Comparison of ENCODE assay signal across 20 mouse cellular contexts in genomic region chr7:16208781-16209665, GRCm38 (mm10). TPM values are rescaled to one million over a fixed set of nuclear protein-coding genes. Genes with fewer than 3 reads are reported as not detected.
DNase-seq lines count a peak whose midpoint lies in the region; ATAC-seq and TF ChIP-seq lines count a peak whose summit lies in the region.
"Had no signal": no experiment of that assay in that cellular context is flagged by ENCODE, and none has a peak within 500 bp of the region (broad histone marks: within the 10 kb centered on the region; RNA-seq: fewer than 3 reads in every experiment).

No protein-coding gene starts in this region.

- ATAC-seq in lung, embryonic 15.5 days (ENCODE audit: borderline replicate concordance, extremely low read depth, low FRiP score, low TSS enrichment) = peak; percentile 49; the same call in 1 of the 2 replicates
- ATAC-seq in stomach, postnatal 0 days (ENCODE audit: low FRiP score, low TSS enrichment) = 0 out of 2 replicates have a peak, but pooled peaks have one; percentile 20
- ATAC-seq: CD4-positive, CD25-positive, alpha-beta regulatory T cell, adult 4 months; liver, postnatal 0 days; midbrain, embryonic 16.5 days had no signal

- H3K4me1 ChIP-seq in lung, embryonic 15.5 days = 0 out of 2 replicates have a peak, but pooled peaks cover 2% of the 10 kb centered on the region
- H3K4me1 ChIP-seq in stomach, postnatal 0 days (replicated peaks; ENCODE audit: control insufficient read depth, insufficient read depth) = no peaks in the 10 kb centered on the region
- H3K4me1 ChIP-seq: heart, embryonic 12.5 days had no signal

- DNase-seq in lung, postnatal 14 days = no peak
- DNase-seq in Muller cell, postnatal 12 days (ENCODE audit: inconsistent ontology term) = peak; percentile 61
- peak; percentile 38 for DNase-seq in lung, postnatal 10 days
- no peak for DNase-seq in stomach, postnatal 0 days (ENCODE audit: low spot score)
- DNase-seq in cerebellum, postnatal 36 days = no peak
- no peak for DNase-seq in cerebellum, adult 11-12 months
- DNase-seq: adrenal gland, postnatal 14 days; cerebellum, adult 18-20 months; gastrocnemius, adult 2 months; heart, postnatal 14 days; kidney, adult 11 months; kidney, postnatal 25 days; left cerebral cortex, postnatal 4 days; liver, postnatal 0 days; thymus, adult 18-20 months had no signal

- no peak overlapping the region for H3K4me3 ChIP-seq in lung, embryonic 15.5 days
- no peak overlapping the region for H3K4me3 ChIP-seq in stomach, postnatal 0 days (ENCODE audit: low read depth, low read length)
- H3K4me3 ChIP-seq: gastrocnemius, adult 2 months; heart, embryonic 12.5 days had no signal

- no peak overlapping the region for H3K4me2 ChIP-seq in lung, embryonic 15.5 days
- no peak overlapping the region for H3K4me2 ChIP-seq in stomach, postnatal 0 days (replicated peaks; ENCODE audit: low read depth)
- H3K4me2 ChIP-seq: heart, embryonic 12.5 days; hindbrain, embryonic 14.5 days had no signal

- H3K9me3 ChIP-seq in lung, embryonic 15.5 days = no peaks in the 10 kb centered on the region
- H3K9me3 ChIP-seq in stomach, postnatal 0 days (ENCODE audit: control insufficient read depth, low read length) = no peaks in the 10 kb centered on the region
- H3K9me3 ChIP-seq: heart, embryonic 12.5 days had no signal

- peaks cover 22% of the 10 kb centered on the region; the same call in 1 of the 2 replicates for H3K36me3 ChIP-seq in lung, embryonic 15.5 days
- H3K36me3 ChIP-seq in stomach, postnatal 0 days (ENCODE audit: control insufficient read depth, insufficient read depth, low read length) = peaks cover 19% of the 10 kb centered on the region

- no peaks in the 10 kb centered on the region for H3K27me3 ChIP-seq in lung, embryonic 15.5 days
- H3K27me3 ChIP-seq in stomach, postnatal 0 days (ENCODE audit: control insufficient read depth, insufficient read depth, low read length) = no peaks in the 10 kb centered on the region
- H3K27me3 ChIP-seq: heart, embryonic 12.5 days had no signal

- peak overlapping the region; percentile 39 for H3K27ac ChIP-seq in lung, embryonic 15.5 days
- H3K27ac ChIP-seq in stomach, postnatal 0 days (replicated peaks) = 0 out of 2 replicates have a peak overlapping the region, but pooled peaks have one; percentile 30
- H3K27ac ChIP-seq: gastrocnemius, adult 2 months; hindbrain, embryonic 14.5 days had no signal

- TF ChIP-seq CTCF in stomach, postnatal 0 days (IDR thresholded peaks at IDR 0.05; ENCODE audit: low read depth) = no peak

- 49% methylated on average over 21 of the region's 21 CpGs for WGBS in lung, embryonic 15.5 days
- WGBS in stomach, postnatal 0 days = 54% methylated on average over 21 of the region's 21 CpGs

- TF ChIP-seq EP300 in stomach, postnatal 0 days (optimal IDR thresholded peaks at IDR 0.05) = no peak

- no peak overlapping the region for H3K9ac ChIP-seq in lung, embryonic 15.5 days
- no peak overlapping the region for H3K9ac ChIP-seq in stomach, postnatal 0 days (ENCODE audit: low read length)
- H3K9ac ChIP-seq: heart, embryonic 12.5 days; hindbrain, embryonic 14.5 days; liver, postnatal 0 days had no signal

RNA-seq across cellular contexts. Expression of gene Dhx34, which starts 12.8 kb away (rescaled TPM):
- polyA plus RNA-seq in lung, embryonic 15.5 days (2015; fragmentation: Nextera tagmentation; extraction: Ambion mirVana) = 13.4 and 15.3 TPM in 2 replicates
- polyA plus RNA-seq in stomach, postnatal 0 days (2015; fragmentation: Nextera tagmentation; extraction: Ambion mirVana) = 6.9 and 7.9 TPM in 2 replicates

RNA-seq across cellular contexts. Expression of gene Meis3, which starts 34.1 kb away (rescaled TPM):
- 20.2 and 20.6 TPM in 2 replicates for polyA plus RNA-seq in lung, embryonic 15.5 days (2015; fragmentation: Nextera tagmentation; extraction: Ambion mirVana)
- 10.9 and 11.8 TPM in 2 replicates for polyA plus RNA-seq in stomach, postnatal 0 days (2015; fragmentation: Nextera tagmentation; extraction: Ambion mirVana)

RNA-seq across cellular contexts. Expression of gene C5ar2, which starts 34.9 kb away (rescaled TPM):
- 0.18 and 0.36 TPM in 2 replicates for polyA plus RNA-seq in lung, embryonic 15.5 days (2015; fragmentation: Nextera tagmentation; extraction: Ambion mirVana)
- 0.24 TPM in 2 replicates for polyA plus RNA-seq in stomach, postnatal 0 days (2015; fragmentation: Nextera tagmentation; extraction: Ambion mirVana)
- polyA plus RNA-seq: hindbrain, embryonic 14.5 days had no signal

RNA-seq across cellular contexts. Expression of gene C5ar1, which starts 50.3 kb away (rescaled TPM):
- 2.5 and 2.7 TPM in 2 replicates for polyA plus RNA-seq in lung, embryonic 15.5 days (2015; fragmentation: Nextera tagmentation; extraction: Ambion mirVana)
- 1.9 and 2.0 TPM in 2 replicates for polyA plus RNA-seq in stomach, postnatal 0 days (2015; fragmentation: Nextera tagmentation; extraction: Ambion mirVana)
- polyA plus RNA-seq: CD4-positive, CD25-positive, alpha-beta regulatory T cell, adult 4 months had no signal

Comparison
In these comparisons a context has a peak if more than half of its experiments do, and no peak if none do; other contexts are left out.
1. DNase-seq: peak in Muller cell, postnatal 12 days (single experiment) and lung, postnatal 10 days (single experiment); none in lung, postnatal 14 days (single experiment), stomach, postnatal 0 days (single experiment), cerebellum, postnatal 36 days (0 of 2) and cerebellum, adult 11-12 months (single experiment).